8 mouse cellular contexts compared by ENCODE assay signal in genomic region chr11:118232314-118232831, GRCm38 (mm10). TPM values are rescaled to one million over a fixed set of nuclear protein-coding genes. Genes with fewer than 3 reads are reported as not detected.
A peak's percentile ranks its signal among the peaks of the same experiment; 100 is the strongest.
DNase-seq lines count a peak whose midpoint lies in the region; ATAC-seq and TF ChIP-seq lines count a peak whose summit lies in the region.

No protein-coding gene starts in this region.

- in situ Hi-C loops in CH12.LX (cut with MboI; ENCODE audit: low pct_ligation_motif_present, low pct_unique_long_range_greater_than_20kb, low sequenced_read_pairs) = no loop called here

- dilution Hi-C loops in CH12.LX (cut with MboI; ENCODE audit: extremely low pct_ligation_motif_present, extremely low pct_unique_long_range_greater_than_20kb, low sequenced_read_pairs) = no loop called here

- no peak for TF ChIP-seq EP300 in CH12.LX (IDR thresholded peaks at IDR 0.05; ENCODE audit: low read length)

- H3K27me3 ChIP-seq in heart, embryonic 12.5 days (replicated peaks) = no peaks in the 10 kb centered on the region
- no peaks in the 10 kb centered on the region for H3K27me3 ChIP-seq in CH12.LX (replicated peaks)
- H3K27me3 ChIP-seq in embryonic facial prominence, embryonic 12.5 days = no peaks in the 10 kb centered on the region
- no peaks in the 10 kb centered on the region for H3K27me3 ChIP-seq in limb, embryonic 12.5 days

- peak; percentile 62 for TF ChIP-seq RAD21 in CH12.LX (IDR thresholded peaks at IDR 0.05; ENCODE audit: low read depth, low read length)

- intact Hi-C loops in left cerebral cortex, postnatal 14 days (cut with DNase I) = no loop called here

- no peak for ATAC-seq in heart, embryonic 12.5 days (ENCODE audit: insufficient number of reproducible peaks, low FRiP score)
- no peak for ATAC-seq in embryonic facial prominence, embryonic 12.5 days (ENCODE audit: insufficient number of reproducible peaks, insufficient read depth, low FRiP score, low TSS enrichment)
- no peak for ATAC-seq in limb, embryonic 12.5 days (ENCODE audit: insufficient number of reproducible peaks, insufficient read depth, low FRiP score, low TSS enrichment, low read depth)

- peak; percentile 64 to 69 for DNase-seq in heart, adult 18-20 months
- DNase-seq in CH12.LX (ENCODE audit: extremely low read depth) = peak; percentile 77
- peak; percentile 80 for DNase-seq in natural killer cell, adult 2 months (ENCODE audit: low spot score in 2 of 2)
- DNase-seq in layer of hippocampus, postnatal 25 days (ENCODE audit: extremely low spot score in 1 of 2, low spot score in 1 of 2) = no peak
- no peak for DNase-seq in left cerebral cortex, postnatal 14 days (ENCODE audit: low spot score in 2 of 2)

- no peak overlapping the region for H3K4me2 ChIP-seq in heart, embryonic 12.5 days
- peak overlapping the region; percentile 97 for H3K4me2 ChIP-seq in CH12.LX (ENCODE audit: insufficient read depth, low read depth, poor library complexity, severe bottlenecking)
- H3K4me2 ChIP-seq in embryonic facial prominence, embryonic 12.5 days (replicated peaks) = no peak overlapping the region
- no peak overlapping the region for H3K4me2 ChIP-seq in limb, embryonic 12.5 days

- H3K27ac ChIP-seq in heart, embryonic 12.5 days (ENCODE audit: poor library complexity, severe bottlenecking) = no peak overlapping the region
- peak overlapping the region; percentile 21; the same call in 1 of the 2 replicates for H3K27ac ChIP-seq in CH12.LX (ENCODE audit: insufficient read depth, low read depth)
- peak overlapping the region; percentile 61 for H3K27ac ChIP-seq in embryonic facial prominence, embryonic 12.5 days
- 0 out of 2 replicates have a peak overlapping the region, but pooled peaks have one; percentile 41 for H3K27ac ChIP-seq in limb, embryonic 12.5 days

- H3K9ac ChIP-seq in heart, embryonic 12.5 days = no peak overlapping the region
- H3K9ac ChIP-seq in CH12.LX (ENCODE audit: insufficient read depth, low read depth) = peak overlapping the region; percentile 58; the same call in 1 of the 2 replicates
- no peak overlapping the region for H3K9ac ChIP-seq in embryonic facial prominence, embryonic 12.5 days
- H3K9ac ChIP-seq in limb, embryonic 12.5 days (replicated peaks) = no peak overlapping the region

- peak; percentile 29 to 89; a peak in 3 of 4 replicates for TF ChIP-seq CTCF in CH12.LX (conservative IDR thresholded peaks at IDR 0.05 in 1 of 2, IDR thresholded peaks at IDR 0.05 in 1 of 2; ENCODE audit: low read depth in 2 of 2, low read length in 2 of 2)

- H3K36me3 ChIP-seq in heart, embryonic 12.5 days = no peaks in the 10 kb centered on the region
- H3K36me3 ChIP-seq in CH12.LX (replicated peaks in 1 of 2; ENCODE audit: control insufficient read depth in 1 of 2, insufficient read depth in 1 of 2, low read length in 1 of 2) = peaks cover 0 to 34% of the 10 kb centered on the region in 2 experiments
- H3K36me3 ChIP-seq in embryonic facial prominence, embryonic 12.5 days = no peaks in the 10 kb centered on the region
- H3K36me3 ChIP-seq in limb, embryonic 12.5 days = no peaks in the 10 kb centered on the region

- no peak for TF ChIP-seq POLR2A in CH12.LX (IDR thresholded peaks at IDR 0.05; ENCODE audit: low read depth, low read length)

- H3K4me1 ChIP-seq in heart, embryonic 12.5 days (replicated peaks) = peaks cover 49% of the 10 kb centered on the region
- peaks cover 26 to 85% of the 10 kb centered on the region in 2 experiments for H3K4me1 ChIP-seq in CH12.LX (ENCODE audit: control insufficient read depth in 1 of 2, insufficient read depth in 2 of 2)
- H3K4me1 ChIP-seq in embryonic facial prominence, embryonic 12.5 days = peaks cover 28% of the 10 kb centered on the region
- peaks cover 42% of the 10 kb centered on the region for H3K4me1 ChIP-seq in limb, embryonic 12.5 days (replicated peaks)

- 57% methylated on average over 7 of the region's 7 CpGs for WGBS in heart, embryonic 12.5 days
- WGBS in embryonic facial prominence, embryonic 12.5 days = 33% methylated on average over 7 of the region's 7 CpGs
- WGBS in limb, embryonic 12.5 days = 38% methylated on average over 7 of the region's 7 CpGs

- no peaks in the 10 kb centered on the region for H3K9me3 ChIP-seq in heart, embryonic 12.5 days (replicated peaks)
- H3K9me3 ChIP-seq in CH12.LX (replicated peaks; ENCODE audit: low read length) = peaks cover 10% of the 10 kb centered on the region
- no peaks in the 10 kb centered on the region for H3K9me3 ChIP-seq in embryonic facial prominence, embryonic 12.5 days
- H3K9me3 ChIP-seq in limb, embryonic 12.5 days = no peaks in the 10 kb centered on the region

- H3K4me3 ChIP-seq in heart, embryonic 12.5 days = no peak overlapping the region
- peak overlapping the region in 1 of 3 experiments; percentile 21 for H3K4me3 ChIP-seq in CH12.LX (replicated peaks in 1 of 3; ENCODE audit: low read depth in 2 of 3, low read length in 2 of 3, poor library complexity in 1 of 3)
- H3K4me3 ChIP-seq in embryonic facial prominence, embryonic 12.5 days = no peak overlapping the region
- H3K4me3 ChIP-seq in limb, embryonic 12.5 days (replicated peaks) = no peak overlapping the region

- H3K79me2 ChIP-seq in CH12.LX (replicated peaks; ENCODE audit: control insufficient read depth, extremely low read depth, insufficient read depth, poor library complexity, severe bottlenecking) = peaks cover 9% of the 10 kb centered on the region

TF ChIP-seq in CH12.LX, 34 proteins besides CTCF, POLR2A, EP300 and RAD21 (continues in another document):
- TF ChIP-seq CHD2 (IDR thresholded peaks at IDR 0.05; ENCODE audit: low read length) = no peak
- TF ChIP-seq SIN3A (IDR thresholded peaks at IDR 0.05; ENCODE audit: low read length) = peak; percentile 57; the same call in 1 of the 2 replicates
- peak; percentile 32; the same call in 1 of the 2 replicates for TF ChIP-seq ZNF384 (IDR thresholded peaks at IDR 0.05; ENCODE audit: low read depth, low read length)
- TF ChIP-seq ZKSCAN1 (IDR thresholded peaks at IDR 0.05; ENCODE audit: borderline replicate concordance, low read depth, low read length) = no peak
- no peak for TF ChIP-seq KAT2A (IDR thresholded peaks at IDR 0.05; ENCODE audit: insufficient replicate concordance, low read length)
- no peak for TF ChIP-seq JUND (conservative IDR thresholded peaks at IDR 0.05; ENCODE audit: low read depth, low read length)
- TF ChIP-seq UBTF (IDR thresholded peaks at IDR 0.05; ENCODE audit: low read depth, low read length) = 0 out of 2 replicates have a peak, but pooled peaks have one; percentile 48
- TF ChIP-seq MXI1 (IDR thresholded peaks at IDR 0.05; ENCODE audit: low read depth, low read length) = 0 out of 2 replicates have a peak, but pooled peaks have one; percentile 43
- TF ChIP-seq USF1 (IDR thresholded peaks at IDR 0.05; ENCODE audit: low read depth, low read length) = peak; percentile 70
- TF ChIP-seq POLR2AphosphoS2 (IDR thresholded peaks at IDR 0.05; ENCODE audit: low read depth, low read length) = no peak
- no peak for TF ChIP-seq ZC3H11A (IDR thresholded peaks at IDR 0.05; ENCODE audit: low read depth, low read length)
- peak; percentile 67 for TF ChIP-seq IRF4 (IDR thresholded peaks at IDR 0.05; ENCODE audit: low read depth, low read length)
- TF ChIP-seq HCFC1 (IDR thresholded peaks at IDR 0.05; ENCODE audit: low read depth, low read length) = no peak
- TF ChIP-seq MEF2A (IDR thresholded peaks at IDR 0.05; ENCODE audit: borderline replicate concordance, low read depth, low read length) = 0 out of 2 replicates have a peak, but pooled peaks have one; percentile 64
- TF ChIP-seq SMC3 (IDR thresholded peaks at IDR 0.05; ENCODE audit: low read depth, low read length) = peak; percentile 82
- TF ChIP-seq ELF1 (IDR thresholded peaks at IDR 0.05; ENCODE audit: low read depth, low read length) = peak; percentile 63; the same call in 1 of the 2 replicates
- peak; percentile 81; the same call in 1 of the 2 replicates for TF ChIP-seq MAX (IDR thresholded peaks at IDR 0.05; ENCODE audit: low read length)
- no peak for TF ChIP-seq ZMIZ1 (IDR thresholded peaks at IDR 0.05; ENCODE audit: low read depth, low read length)
- 0 out of 2 replicates have a peak, but pooled peaks have one; percentile 32 for TF ChIP-seq TCF12 (IDR thresholded peaks at IDR 0.05; ENCODE audit: low read depth, low read length)
- peak; percentile 39; the same call in 1 of the 2 replicates for TF ChIP-seq ETS1 (conservative IDR thresholded peaks at IDR 0.05; ENCODE audit: low read depth, low read length)
- no peak for TF ChIP-seq MAFK (IDR thresholded peaks at IDR 0.05; ENCODE audit: insufficient replicate concordance, low read length)
- TF ChIP-seq CHD1 (IDR thresholded peaks at IDR 0.05; ENCODE audit: low read depth, low read length) = no peak
- TF ChIP-seq USF2 (conservative IDR thresholded peaks at IDR 0.05; ENCODE audit: low read depth, low read length) = peak; percentile 57
- no peak for TF ChIP-seq TBP (conservative IDR thresholded peaks at IDR 0.05; ENCODE audit: low read depth, low read length)
- peak; percentile 86 for TF ChIP-seq MAZ (IDR thresholded peaks at IDR 0.05; ENCODE audit: low read depth, low read length)
- no peak for TF ChIP-seq NRF1 (IDR thresholded peaks at IDR 0.05; ENCODE audit: low read depth, low read length)

RNA-seq across cellular contexts. Expression of gene Cyth1, which starts 16.0 kb away (rescaled TPM):
- total RNA-seq in heart, adult 18-20 months (2021) = 10 to 100 TPM; 54.1 to 63.2 TPM
- polyA plus RNA-seq in heart, embryonic 12.5 days (2016; fragmentation: Nextera tagmentation; extraction: Ambion mirVana) = 20.6 and 21.1 TPM in 2 replicates
- total RNA-seq in CH12.LX (2012; rRNA removed) (47.8 and 49.7 TPM in 2 replicates), CH12.LX (2014; rRNA removed) (108 and 122 TPM in 2 replicates)
- 79.7 and 127 TPM in 2 replicates for polyA plus RNA-seq in CH12.LX (2012; ENCODE audit: insufficient read length, low read depth)
- 20.4 and 21.5 TPM in 2 replicates for polyA plus RNA-seq in embryonic facial prominence, embryonic 12.5 days (2016; fragmentation: Nextera tagmentation; extraction: Ambion mirVana)
- 24.5 and 26.3 TPM in 2 replicates for polyA plus RNA-seq in limb, embryonic 12.5 days (2016; fragmentation: Nextera tagmentation; extraction: Ambion mirVana)
- total RNA-seq in layer of hippocampus, postnatal 25 days (2021) = 10 to 100 TPM; 96.3 to 99.2 TPM
- 10 to 100 TPM; 62.5 to 71.8 TPM for total RNA-seq in left cerebral cortex, postnatal 14 days (2021)

RNA-seq across cellular contexts. Expression of gene Usp36, which starts 57.7 kb away (rescaled TPM):
- 10 to 100 TPM; 12.3 to 12.4 TPM for total RNA-seq in heart, adult 18-20 months (2021)
- 14.8 and 16.2 TPM in 2 replicates for polyA plus RNA-seq in heart, embryonic 12.5 days (2016; fragmentation: Nextera tagmentation; extraction: Ambion mirVana)
- total RNA-seq in CH12.LX (2012; rRNA removed) = 19.5 and 25.5 TPM in 2 replicates
- total RNA-seq in CH12.LX (2014; rRNA removed) = 9.8 and 10.7 TPM in 2 replicates
- polyA plus RNA-seq in CH12.LX (2012; ENCODE audit: insufficient read length, low read depth) = 38.7 and 42.6 TPM in 2 replicates
- polyA plus RNA-seq in embryonic facial prominence, embryonic 12.5 days (2016; fragmentation: Nextera tagmentation; extraction: Ambion mirVana) = 21.3 and 22.2 TPM in 2 replicates
- 20.1 and 21.3 TPM in 2 replicates for polyA plus RNA-seq in limb, embryonic 12.5 days (2016; fragmentation: Nextera tagmentation; extraction: Ambion mirVana)
- total RNA-seq in layer of hippocampus, postnatal 25 days (2021) = 10 to 100 TPM; 20.3 to 26.7 TPM
- 10 to 100 TPM; 24.8 to 26.3 TPM for total RNA-seq in left cerebral cortex, postnatal 14 days (2021)

Comparison
In these comparisons a context has a peak if more than half of its experiments do, and no peak if none do; other contexts are left out.
1. DNase-seq: peak in heart, adult 18-20 months (2 of 2), CH12.LX (single experiment) and natural killer cell, adult 2 months (2 of 2); none in layer of hippocampus, postnatal 25 days (0 of 2) and left cerebral cortex, postnatal 14 days (0 of 2).